Mouse (Mus musculus) heart, embryonic 16.5 days (tissue): Measurements from ENCODE around the gene Tomm5. TPM values are rescaled to one million over a fixed set of nuclear protein-coding genes. Genes with fewer than 3 reads are reported as not detected.

ENCODE experiments used
- ATAC-seq: fragments of 200-750 bp; cut with Nextera tagmentation; replicated peaks from 2 replicates; pipeline ENCODE4 v1.8.0; 2017; ENCODE audit warnings: moderate number of reproducible peaks; ENCODE audit not compliant: insufficient read depth, low FRiP score; ENCODE audit errors: extremely low read depth
- H3K27ac ChIP-seq: fragments of 300-500 bp; sonication (generic); 2 replicates; pipeline ENCODE4 v1.5.1; 2014; ENCODE audit warnings: mild to moderate bottlenecking, low read length, control low read depth, moderate library complexity
- H3K27me3 ChIP-seq: fragments of 300-500 bp; sonication (generic); 2 replicates; pipeline ENCODE4 v1.6.1; 2014; ENCODE audit warnings: low read length, mixed read lengths; ENCODE audit not compliant: control insufficient read depth, insufficient read depth
- H3K36me3 ChIP-seq: fragments of 300-500 bp; sonication (generic); 2 replicates; pipeline ENCODE4 v1.6.1; 2014; ENCODE audit not compliant: control insufficient read depth, insufficient read depth
- H3K4me1 ChIP-seq: fragments of 300-500 bp; sonication (generic); 2 replicates; pipeline ENCODE4 v1.6.1; 2014; ENCODE audit warnings: low read length, mixed read lengths; ENCODE audit not compliant: control insufficient read depth, insufficient read depth
- H3K4me2 ChIP-seq: fragments of 300-500 bp; sonication (generic); 2 replicates; pipeline ENCODE4 v1.6.1; 2014; ENCODE audit warnings: low read depth, mild to moderate bottlenecking, control low read depth, low read length
- H3K4me3 ChIP-seq: fragments of 300-500 bp; sonication (generic); 2 replicates; pipeline ENCODE4 v1.5.1; 2014; ENCODE audit warnings: mild to moderate bottlenecking, control low read depth, low read length
- H3K9ac ChIP-seq: fragments of 300-500 bp; sonication (generic); 2 replicates; pipeline ENCODE4 v1.6.1; 2014; ENCODE audit warnings: low read length, control low read depth
- H3K9me3 ChIP-seq: fragments of 300-500 bp; sonication (generic); replicated peaks from 2 replicates; pipeline ENCODE4 v1.6.1; 2016; ENCODE audit warnings: low read length; ENCODE audit not compliant: control insufficient read depth
- WGBS: fragments of 180-500 bp; shearing (Covaris S2); extraction: QIAGEN DNeasy Blood & Tissue Kit; methylation state at CpG from one replicate; pipeline ENCODE4 v1.1.7; 2014; 5-methylcytosine and 5-hydroxymethylcytosine counted together
- polyA plus RNA-seq: library from polyadenylated mRNA; unstranded; fragments of >200 nt; fragmentation: Nextera tagmentation; extraction: Ambion mirVana; gene quantifications from 2 replicates; pipeline ENCODE4 v1.2.1, GENCODE M21; 2015

The Tomm5 gene
- polyA plus RNA-seq, 1 experiment from 2014 or later = 262 TPM

- peak overlapping the region; percentile 88 for H3K9ac ChIP-seq
- H3K27ac ChIP-seq = no peak overlapping the region
- no peaks in the 10 kb centered on the region for H3K9me3 ChIP-seq
- H3K36me3 ChIP-seq = peaks cover 12% of the 10 kb centered on the region
- no peaks in the 10 kb centered on the region for H3K27me3 ChIP-seq
- H3K4me1 ChIP-seq = peaks cover 10% of the 10 kb centered on the region
- peak overlapping the region; percentile 42; the same call in 1 of the 2 replicates for H3K4me2 ChIP-seq
- WGBS = 60% methylated on average over 8 of the region's 8 CpGs
- H3K4me3 ChIP-seq = peak overlapping the region; percentile 84; the same call in 1 of the 2 replicates
- no peak for ATAC-seq
Observed at GRCm38 (mm10) chr4:45108456-45109110, 669 bp upstream of the Tomm5 start.

DNA sequence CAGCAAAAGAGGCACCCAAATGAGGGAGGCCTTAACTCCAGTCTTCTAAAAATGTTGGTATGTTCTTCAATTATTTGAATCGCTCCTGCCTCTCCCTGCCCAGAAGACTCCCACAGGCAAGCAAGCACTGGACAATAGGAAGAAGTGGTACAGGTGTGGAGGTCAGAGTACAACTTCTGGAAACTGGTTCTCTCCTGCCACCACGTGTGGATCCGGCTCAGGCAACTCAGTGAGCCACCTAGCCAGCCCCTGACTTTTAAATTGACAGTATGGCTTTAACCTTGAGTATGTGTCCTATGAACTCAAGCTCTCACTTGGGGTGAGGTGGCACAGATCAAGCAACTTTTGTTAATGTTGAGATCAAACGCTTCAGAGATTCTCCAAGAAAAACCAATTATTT lies 848 bp downstream of the Tomm5 start:
- Histone ChIP-seq H3K27me3 (no peaks in the 10 kb centered on the region), H3K4me2 (peak overlapping the region; percentile 90), H3K36me3 (peaks cover 18% of the 10 kb centered on the region), H3K27ac (peak overlapping the region; percentile 79), H3K9ac (peak overlapping the region; percentile 88), H3K9me3 (no peaks in the 10 kb centered on the region), H3K4me1 (peaks cover 10% of the 10 kb centered on the region), H3K4me3 (peak overlapping the region; percentile 84)
- 2% methylated on average over 4 of the region's 4 CpGs for WGBS
- no peak; the same call in 1 of the 2 replicates for ATAC-seq

DNA sequence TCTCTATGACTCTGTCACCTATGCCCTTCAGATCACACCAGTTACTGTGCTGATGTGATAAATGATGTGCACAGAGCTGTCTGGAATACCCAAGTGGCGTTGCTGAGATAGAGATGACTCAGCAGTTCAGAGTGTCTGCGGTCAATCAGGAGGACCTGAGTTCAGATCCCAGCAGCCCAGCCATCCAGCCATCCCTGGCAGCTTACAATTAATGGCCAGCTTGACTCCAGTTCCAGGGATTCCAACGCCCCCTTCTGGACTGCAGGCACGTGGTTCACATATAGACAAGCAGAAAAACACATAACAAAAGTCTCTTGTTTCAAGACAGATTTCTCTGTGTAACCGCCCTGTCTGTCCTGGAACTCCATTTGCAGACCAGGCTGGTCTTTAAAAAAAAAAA lies 1.5 kb downstream of the Tomm5 start:
- peak overlapping the region; percentile 90 for H3K4me2 ChIP-seq
- no peaks in the 10 kb centered on the region for H3K9me3 ChIP-seq
- no peaks in the 10 kb centered on the region for H3K27me3 ChIP-seq
- H3K36me3 ChIP-seq = peaks cover 18% of the 10 kb centered on the region
- ATAC-seq = no peak
- no peak overlapping the region; the same call in 1 of the 2 replicates for H3K9ac ChIP-seq
- peak overlapping the region; percentile 84; the same call in 1 of the 2 replicates for H3K4me3 ChIP-seq
- WGBS = 71% methylated on average over 5 of the region's 5 CpGs
- no peak overlapping the region for H3K27ac ChIP-seq
- peaks cover 10% of the 10 kb centered on the region for H3K4me1 ChIP-seq

GRCm38 (mm10) chr4:45097198-45097872 lies 10.6 kb downstream of the Tomm5 start:
- H3K9me3 ChIP-seq = no peaks in the 10 kb centered on the region
- H3K27me3 ChIP-seq = no peaks in the 10 kb centered on the region; the same call in 1 of the 2 replicates
- no peak overlapping the region for H3K9ac ChIP-seq
- H3K36me3 ChIP-seq = 0 out of 2 replicates have a peak, but pooled peaks cover 3% of the 10 kb centered on the region
- WGBS = 21% methylated on average over 7 of the region's 7 CpGs
- no peak overlapping the region for H3K4me2 ChIP-seq
- H3K4me1 ChIP-seq = no peaks in the 10 kb centered on the region
- H3K4me3 ChIP-seq = no peak overlapping the region
- no peak; the same call in 1 of the 2 replicates for ATAC-seq
- no peak overlapping the region for H3K27ac ChIP-seq

DNA sequence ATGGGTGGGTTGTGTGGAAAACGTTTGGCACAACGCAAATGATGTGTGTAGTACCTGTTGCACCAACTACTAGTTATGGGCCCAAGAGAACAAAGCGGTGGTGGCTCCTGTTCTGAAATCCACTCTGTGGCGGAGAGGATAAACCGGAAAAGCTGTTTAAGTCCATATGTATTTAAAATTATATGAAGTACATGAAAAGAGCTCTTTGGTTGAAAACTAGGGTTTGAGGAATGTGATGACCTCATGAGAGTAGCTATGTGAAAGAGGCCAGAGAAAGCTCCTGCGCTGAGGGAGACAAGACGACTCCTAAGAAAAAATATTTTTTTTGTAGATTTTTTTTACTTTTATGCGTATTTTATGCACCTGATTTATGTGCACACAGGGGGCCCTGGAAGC lies 23.0 kb downstream of the Tomm5 start:
- Histone ChIP-seq H3K9ac (peak overlapping the region; percentile 30), H3K36me3 (no peaks in the 10 kb centered on the region), H3K9me3 (no peaks in the 10 kb centered on the region), H3K27me3 (no peaks in the 10 kb centered on the region), H3K27ac (peak overlapping the region; percentile 70), H3K4me1 (peaks cover 19% of the 10 kb centered on the region), H3K4me3 (peak overlapping the region; percentile 94), H3K4me2 (peak overlapping the region; percentile 63)
- 40% methylated on average over 8 of the region's 8 CpGs for WGBS
- no peak for ATAC-seq

DNA sequence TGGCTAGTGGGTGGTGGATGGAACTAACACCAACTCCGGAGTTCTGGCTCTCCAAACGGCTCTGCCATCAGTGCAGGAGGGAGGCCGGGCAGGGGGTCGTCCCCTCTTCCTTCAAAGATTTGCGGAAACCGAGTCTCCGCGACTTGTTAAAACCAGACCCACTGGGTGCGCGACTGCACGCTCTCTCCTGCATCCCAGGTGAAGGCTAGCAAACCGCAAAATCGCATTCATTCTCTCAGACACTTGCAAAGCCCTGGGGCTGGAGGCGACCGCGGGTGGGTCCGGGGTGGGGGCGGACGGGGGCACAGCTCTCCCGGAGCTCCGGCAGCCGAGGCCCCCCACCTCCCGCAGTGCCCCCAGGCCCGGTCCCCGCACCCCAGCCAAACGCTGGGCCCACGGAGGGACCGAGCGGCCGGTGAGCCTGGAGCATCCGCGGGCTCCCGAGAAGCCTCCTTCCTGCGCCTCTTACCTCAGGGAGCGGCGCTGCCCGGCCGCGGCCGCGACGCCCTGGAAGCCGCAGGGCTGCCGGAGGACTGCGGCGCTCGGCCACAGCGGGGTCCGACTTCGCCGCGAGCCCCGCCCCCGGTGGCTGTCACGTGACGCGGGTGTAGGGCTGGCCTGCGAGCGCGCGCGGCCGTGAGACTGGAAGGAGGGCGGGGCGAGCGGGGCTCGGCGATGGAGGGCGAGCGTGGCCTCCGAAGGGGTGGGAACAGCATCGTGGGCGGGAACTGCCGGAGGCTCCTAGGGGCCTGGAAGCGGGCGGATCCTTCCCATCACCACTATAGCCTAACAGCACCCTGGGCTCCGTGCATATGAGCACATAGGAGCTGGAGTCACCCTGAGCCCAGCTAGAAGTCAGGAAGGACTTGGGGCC lies 23.7 kb downstream of the Tomm5 start, which contains the start of gene Fbxo10:
TSS of gene Fbxo10 (minus strand) at position 584 of the 874 bp plus-strand sequence.
- Histone ChIP-seq H3K27me3 (no peaks in the 10 kb centered on the region), H3K9ac (peak within 1 kb of the TSS; percentile 96), H3K27ac (peak within 1 kb of the TSS; percentile 87), H3K4me3 (peak within 1 kb of the TSS; percentile 94), H3K4me1 (peaks cover 19% of the 10 kb centered on the region), H3K36me3 (no peaks in the 10 kb centered on the region), H3K4me2 (peak within 1 kb of the TSS; percentile 63), H3K9me3 (no peaks in the 10 kb centered on the region)
- ATAC-seq = peak; percentile 96
- WGBS = under 1% methylated on average over 75 of the region's 77 CpGs

DNA sequence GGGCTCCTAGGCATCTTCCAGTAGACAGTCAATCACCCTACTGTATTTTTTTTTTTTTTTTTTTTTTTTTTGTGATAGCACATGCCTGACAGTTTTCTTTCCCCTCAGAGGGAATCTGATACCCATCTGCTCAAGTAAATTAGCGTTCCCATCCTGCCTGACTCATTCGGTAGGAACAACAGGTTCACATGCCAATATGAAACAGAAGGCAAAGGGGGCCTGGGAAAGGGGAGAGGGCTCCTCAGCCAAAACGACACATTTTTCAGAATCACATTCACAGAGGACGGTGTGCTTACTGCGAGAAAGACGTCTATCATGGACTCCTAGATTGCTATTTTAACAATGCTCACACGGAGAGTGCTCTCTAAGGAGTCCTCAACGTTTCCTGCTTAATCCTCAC lies 24.4 kb downstream of the Tomm5 start:
- Histone ChIP-seq H3K27me3 (no peaks in the 10 kb centered on the region), H3K4me3 (peak overlapping the region; percentile 94), H3K9ac (peak overlapping the region; percentile 96), H3K36me3 (peaks cover 6% of the 10 kb centered on the region; the same call in 1 of the 2 replicates), H3K4me1 (peaks cover 19% of the 10 kb centered on the region), H3K27ac (peak overlapping the region; percentile 50; the same call in 1 of the 2 replicates), H3K4me2 (peak overlapping the region; percentile 63), H3K9me3 (no peaks in the 10 kb centered on the region)
- ATAC-seq = no peak
- 5% methylated on average over 8 of the region's 8 CpGs for WGBS

DNA sequence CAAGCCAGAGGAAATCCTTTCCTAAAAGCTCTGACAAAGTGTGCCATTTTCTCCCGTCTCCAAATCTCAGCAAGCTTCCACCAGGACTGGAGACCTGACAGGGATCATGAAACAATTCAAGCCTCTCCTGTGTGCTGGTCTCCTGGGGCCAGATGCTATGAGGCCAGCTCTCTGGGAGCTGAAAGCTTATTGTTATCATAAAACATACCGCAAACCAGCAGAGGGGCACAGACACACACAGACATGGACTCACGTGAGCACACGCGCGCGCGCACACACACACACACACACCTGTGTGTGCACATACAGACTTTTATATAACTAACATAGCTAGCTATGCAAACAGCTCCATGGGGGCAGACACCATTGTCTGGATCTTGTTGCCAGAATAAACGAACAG lies 25.0 kb downstream of the Tomm5 start:
- WGBS = 62% methylated on average over 9 of the region's 9 CpGs
- H3K27me3 ChIP-seq = no peaks in the 10 kb centered on the region
- H3K4me3 ChIP-seq = peak overlapping the region; percentile 94
- peak overlapping the region; percentile 32 for H3K9ac ChIP-seq
- H3K4me2 ChIP-seq = peak overlapping the region; percentile 63
- no peak for ATAC-seq
- H3K36me3 ChIP-seq = peaks cover 8% of the 10 kb centered on the region; the same call in 1 of the 2 replicates
- H3K9me3 ChIP-seq = no peaks in the 10 kb centered on the region
- peaks cover 19% of the 10 kb centered on the region for H3K4me1 ChIP-seq
- peak overlapping the region; percentile 50 for H3K27ac ChIP-seq
